Mouse (Mus musculus): ENCODE results near the gene Gm9045. TPM values are rescaled to one million over a fixed set of nuclear protein-coding genes. Genes with fewer than 3 reads are reported as not detected.

Gm9045 gene
- polyA plus RNA-seq, 1 experiment, result not detected

DNA sequence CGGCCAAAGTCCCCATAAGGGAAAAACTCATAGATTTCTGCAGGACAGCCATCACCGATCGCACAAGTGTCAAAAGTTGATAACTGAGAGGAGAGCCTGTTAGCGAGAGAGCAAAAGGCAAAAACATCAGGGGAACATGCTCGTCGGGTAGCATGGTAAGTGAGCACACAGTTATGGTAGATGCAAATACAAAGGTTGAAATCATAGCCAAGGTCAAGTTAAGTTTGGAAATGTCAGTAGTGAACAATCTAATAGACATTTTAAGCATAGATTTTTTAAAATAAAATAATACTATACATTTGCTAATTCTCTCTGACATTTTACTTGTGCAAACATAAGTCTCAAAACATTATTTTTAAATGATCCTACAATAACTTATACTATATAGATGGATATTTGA, 42.7 kb downstream of the Gm9045 start, which contains the start of gene Iltifb:
Gene Iltifb, minus strand, starts transcription at position 101 of the 400 bp plus-strand sequence.
- Histone ChIP-seq H3K27ac (ENCODE audit: control insufficient read depth, insufficient read depth, low read depth, low read length, poor library complexity) (no peak within 1 kb of the TSS), H3K4me3 (replicated peaks; ENCODE audit: control insufficient read depth, low read depth, low read length) (no peak within 1 kb of the TSS), H3K4me1 (ENCODE audit: control insufficient read depth, insufficient read depth, low read length) (no peaks in the 10 kb centered on the region)
- TF ChIP-seq POLR2A (IDR thresholded peaks at IDR 0.05; ENCODE audit: borderline replicate concordance, control insufficient read depth, low read depth, low read length) (no peak), CTCF (IDR thresholded peaks at IDR 0.05; ENCODE audit: control insufficient read depth, insufficient read depth, low read length) (no peak)
- WGBS, result 86% methylated on average over 6 of the region's 6 CpGs

Other genes with a start within 250 kb of the Gm9045 start
- gene Mdm1, start 196.0 kb downstream of the Gm9045 start, polyA plus RNA-seq (2011; ENCODE audit: insufficient read depth, insufficient read length, low replicate concordance, missing spikeins), result 5.3 and 17.4 TPM in 2 replicates
- not detected in 2 replicates for gene Il22, start 132.9 kb downstream of the Gm9045 start, polyA plus RNA-seq (2011; ENCODE audit: insufficient read depth, insufficient read length, low replicate concordance, missing spikeins)
- gene Gm32717, start 97.1 kb downstream of the Gm9045 start, polyA plus RNA-seq (2011; ENCODE audit: insufficient read depth, insufficient read length, low replicate concordance, missing spikeins), result not detected in 2 replicates
- gene Gm32802, start 79.1 kb downstream of the Gm9045 start, polyA plus RNA-seq (2011; ENCODE audit: insufficient read depth, insufficient read length, low replicate concordance, missing spikeins), result not detected in 2 replicates
- not detected in 2 replicates for gene Iltifb, start 42.8 kb downstream of the Gm9045 start, polyA plus RNA-seq (2011; ENCODE audit: insufficient read depth, insufficient read length, low replicate concordance, missing spikeins)
- gene Gm9040, start 10.9 kb downstream of the Gm9045 start, polyA plus RNA-seq (2011; ENCODE audit: insufficient read depth, insufficient read length, low replicate concordance, missing spikeins), result not detected in 2 replicates
- gene Gm9044, start 5.4 kb downstream of the Gm9045 start, polyA plus RNA-seq (2011; ENCODE audit: insufficient read depth, insufficient read length, low replicate concordance, missing spikeins), result not detected in 2 replicates
- gene Gm9046, start 5.4 kb upstream of the Gm9045 start, polyA plus RNA-seq (2011; ENCODE audit: insufficient read depth, insufficient read length, low replicate concordance, missing spikeins), result not detected in 2 replicates
- not detected in 2 replicates for gene Gm9048, start 10.8 kb upstream of the Gm9045 start, polyA plus RNA-seq (2011; ENCODE audit: insufficient read depth, insufficient read length, low replicate concordance, missing spikeins)
- not detected in 2 replicates for gene Gm9049, start 16.3 kb upstream of the Gm9045 start, polyA plus RNA-seq (2011; ENCODE audit: insufficient read depth, insufficient read length, low replicate concordance, missing spikeins)
- gene Ifng, start 103.2 kb upstream of the Gm9045 start, polyA plus RNA-seq (2011; ENCODE audit: insufficient read depth, insufficient read length, low replicate concordance, missing spikeins), result not detected in 2 replicates